Mouse (Mus musculus) ES-CJ7 (cell line): ENCODE data around the gene Pklr.

ENCODE experiments used
- DNase-seq: peaks from one replicate; pipeline ENCODE4 v3.0.0; 2011; ENCODE audit warnings: low read depth, low spot score

Pklr gene

DNA sequence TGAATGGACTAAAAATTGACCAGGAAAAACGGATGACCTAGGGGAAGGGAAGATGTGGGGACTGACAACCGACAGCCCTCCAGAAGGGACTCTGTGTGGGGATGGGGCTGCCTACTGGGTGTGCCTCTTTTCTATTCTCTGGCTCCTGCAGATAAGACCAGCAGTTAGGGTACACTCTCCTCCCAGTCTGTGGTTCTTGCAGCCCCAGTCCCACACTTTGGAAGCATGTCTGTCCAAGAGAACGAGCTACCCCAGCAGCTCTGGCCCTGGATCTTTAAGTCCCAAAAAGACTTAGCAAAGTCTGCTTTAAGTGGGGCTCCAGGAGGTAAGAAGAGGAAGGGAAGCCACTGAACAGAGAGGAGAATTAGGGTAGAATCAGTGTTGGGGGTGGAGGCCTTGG is at the start of gene Pklr:
Gene Pklr (plus strand): TSS at position 185 of the 400 bp plus-strand sequence.
- DNase-seq: no peak

DNA sequence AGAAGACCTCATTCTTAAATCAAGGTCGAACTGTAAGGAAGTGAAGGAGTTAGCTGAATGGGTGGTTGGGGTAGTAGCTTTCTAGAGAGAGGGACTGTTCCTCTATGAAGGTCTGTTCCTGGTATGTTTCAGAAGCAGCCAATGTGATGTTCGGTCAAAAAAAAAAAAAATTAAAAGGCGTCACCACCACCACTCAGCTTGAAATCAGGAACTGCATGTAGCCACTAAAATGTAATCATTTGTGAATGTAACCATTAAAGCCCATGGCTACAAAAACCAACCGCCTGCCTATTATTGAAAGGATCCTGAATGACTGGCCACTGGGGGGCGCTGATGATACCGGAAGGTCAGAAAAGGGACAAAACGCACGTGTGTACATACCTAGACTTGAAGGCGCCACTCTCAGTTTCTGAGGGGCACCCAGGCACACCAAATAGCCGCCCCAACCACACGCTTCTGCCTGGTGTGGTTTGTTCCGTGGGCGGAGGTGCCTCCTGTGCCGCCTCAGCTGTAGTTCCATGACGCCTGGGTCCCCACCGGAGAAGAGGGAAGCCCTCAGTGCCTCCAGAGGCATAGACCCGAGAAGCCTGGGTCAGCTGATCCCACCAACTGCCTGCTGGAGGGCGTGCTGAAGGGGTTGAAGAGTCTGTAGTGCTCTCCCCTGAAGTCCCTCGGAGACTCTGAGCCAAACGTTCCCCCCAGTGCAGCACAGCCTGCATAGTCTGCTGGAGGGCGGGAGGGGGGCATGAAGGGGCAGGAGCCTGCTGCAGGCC is 48.4 kb upstream of the Pklr start:
- DNase-seq: peak; percentile 87

DNA sequence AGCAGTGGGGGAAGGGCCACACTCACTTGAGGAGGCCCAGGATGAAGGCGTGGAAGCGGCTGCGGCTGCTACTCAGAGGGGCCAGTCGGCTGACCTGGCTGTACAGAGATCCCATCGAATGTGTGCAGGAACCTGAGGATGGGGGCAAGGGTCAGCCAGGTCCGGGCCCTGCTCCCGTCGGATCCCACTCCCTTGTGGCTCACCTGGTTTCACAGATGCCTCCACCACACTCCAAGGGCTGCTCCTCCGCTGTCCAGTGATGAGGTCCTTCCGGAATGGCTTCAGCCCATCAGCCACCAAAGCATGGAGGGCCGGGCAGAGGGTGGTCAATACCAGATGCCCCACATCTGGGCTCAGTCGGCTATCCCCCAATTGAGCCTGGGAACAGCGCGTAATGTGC is 47.0 kb upstream of the Pklr start:
- no peak for DNase-seq

DNA sequence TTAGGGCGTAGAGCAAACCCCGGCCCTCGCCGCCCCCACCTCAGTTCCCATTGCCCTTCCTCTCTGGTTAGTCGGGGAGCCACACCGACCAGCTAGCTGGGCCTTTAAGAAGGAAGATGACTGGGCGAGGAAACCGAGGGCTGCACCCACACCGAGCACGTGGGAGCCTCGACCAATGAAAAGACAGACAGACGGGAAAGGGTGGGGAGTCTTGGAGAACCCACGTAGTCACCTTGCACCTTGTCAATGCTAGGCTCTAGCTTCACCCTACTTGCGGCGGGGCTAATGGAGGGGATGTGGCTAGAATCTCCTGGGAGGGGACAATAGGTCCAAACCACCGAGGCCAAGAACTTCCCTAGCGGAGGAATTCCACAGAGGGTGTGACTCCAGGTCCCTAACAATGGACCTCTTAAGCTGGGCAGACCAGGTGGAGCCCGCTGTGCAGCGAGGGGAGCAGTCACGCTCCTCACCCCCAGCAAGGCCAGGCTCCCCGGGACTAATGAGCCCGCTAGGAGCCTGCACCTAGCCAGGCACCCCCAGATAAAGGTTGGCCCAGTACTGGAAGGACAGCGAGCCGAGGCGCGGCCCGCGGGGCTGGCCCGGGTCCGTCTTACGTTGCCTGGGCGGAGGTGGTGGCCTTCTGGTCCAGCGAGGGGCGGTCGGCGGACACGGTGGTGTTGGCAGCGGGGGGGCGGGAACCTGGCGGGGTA is 45.9 kb upstream of the Pklr start:
- peak; percentile 91 for DNase-seq

DNA sequence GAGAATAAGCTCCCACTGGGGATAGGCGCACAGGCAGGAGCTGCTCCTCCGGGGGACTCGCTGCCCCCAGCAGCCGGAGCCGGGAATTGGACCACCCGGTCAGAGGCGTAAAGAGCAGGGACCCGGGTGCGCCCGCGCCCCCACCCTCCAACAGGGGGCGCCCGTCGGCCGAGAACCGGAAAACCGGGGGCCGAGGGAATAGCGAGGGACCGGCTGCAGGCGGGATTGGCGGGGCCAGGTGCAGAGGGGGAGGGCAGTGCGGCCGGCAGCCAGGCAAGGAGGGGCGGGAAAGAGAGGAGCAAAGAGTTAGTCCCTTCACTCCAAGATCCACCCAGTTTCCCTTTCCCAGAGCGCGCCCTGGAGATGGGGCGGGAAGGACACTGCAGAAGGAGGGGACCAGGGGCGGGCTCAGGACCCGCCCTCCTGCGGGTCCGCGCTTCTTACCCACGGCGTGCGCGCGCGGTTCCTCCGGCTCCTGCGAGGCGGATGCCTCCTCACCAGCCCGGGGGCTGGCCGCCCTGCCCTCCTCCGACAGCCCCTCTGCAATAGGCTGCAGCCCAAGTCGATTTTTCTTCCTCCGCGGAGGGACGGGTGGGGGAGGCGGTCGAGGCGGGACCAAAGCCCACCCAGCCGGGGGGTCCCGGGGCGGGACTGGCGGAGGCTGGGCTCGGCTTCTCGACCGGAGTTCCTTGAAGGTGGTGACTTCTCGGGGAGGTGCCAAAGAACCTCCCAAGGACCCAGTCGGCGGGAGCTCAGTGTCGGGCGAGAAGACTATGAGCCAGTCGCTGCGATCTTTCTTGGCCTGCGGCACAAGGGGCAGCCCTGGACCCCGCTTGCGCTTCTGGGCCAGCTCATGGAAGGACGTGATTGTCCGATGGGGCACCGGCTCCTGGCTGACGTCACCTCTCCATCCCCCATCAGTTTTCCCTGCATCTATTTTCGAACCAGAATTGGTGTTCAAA is 45.0 kb upstream of the Pklr start:
- DNase-seq: peak; percentile 84

DNA sequence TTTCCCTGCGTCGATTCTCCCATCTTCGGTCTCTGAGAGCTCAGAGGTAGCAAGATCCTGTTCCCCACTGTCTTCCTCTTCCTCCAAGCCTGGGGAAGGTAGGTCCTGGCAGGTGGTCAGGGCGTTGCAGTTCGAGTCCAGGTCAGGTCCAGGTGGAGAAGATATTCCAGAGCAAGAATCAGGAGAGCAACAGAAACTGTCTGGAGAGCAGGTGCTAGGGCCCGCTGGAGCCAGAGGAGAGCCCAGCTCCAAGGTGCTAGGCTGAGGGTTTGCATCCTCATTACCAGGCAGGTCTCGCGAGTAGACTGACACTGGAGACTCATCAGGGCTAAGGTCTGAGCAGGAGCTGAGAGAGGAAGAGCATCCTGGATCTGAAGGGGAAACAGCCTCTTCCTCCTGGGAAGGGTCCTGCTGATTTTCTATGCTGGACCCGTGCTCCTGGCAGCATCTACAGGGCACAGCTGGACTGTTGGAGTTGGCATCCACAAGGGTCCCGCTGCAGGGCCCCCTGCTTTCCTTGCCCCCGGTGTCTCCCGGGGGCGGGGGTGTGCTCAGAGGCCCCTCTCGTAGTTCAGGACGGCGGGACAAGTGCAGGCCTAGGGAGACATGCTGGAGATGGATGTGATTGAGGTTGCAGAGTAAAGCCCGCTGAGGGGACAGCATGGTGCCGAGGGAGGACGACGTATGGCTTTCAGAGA is 44.0 kb upstream of the Pklr start:
- no peak for DNase-seq

DNA sequence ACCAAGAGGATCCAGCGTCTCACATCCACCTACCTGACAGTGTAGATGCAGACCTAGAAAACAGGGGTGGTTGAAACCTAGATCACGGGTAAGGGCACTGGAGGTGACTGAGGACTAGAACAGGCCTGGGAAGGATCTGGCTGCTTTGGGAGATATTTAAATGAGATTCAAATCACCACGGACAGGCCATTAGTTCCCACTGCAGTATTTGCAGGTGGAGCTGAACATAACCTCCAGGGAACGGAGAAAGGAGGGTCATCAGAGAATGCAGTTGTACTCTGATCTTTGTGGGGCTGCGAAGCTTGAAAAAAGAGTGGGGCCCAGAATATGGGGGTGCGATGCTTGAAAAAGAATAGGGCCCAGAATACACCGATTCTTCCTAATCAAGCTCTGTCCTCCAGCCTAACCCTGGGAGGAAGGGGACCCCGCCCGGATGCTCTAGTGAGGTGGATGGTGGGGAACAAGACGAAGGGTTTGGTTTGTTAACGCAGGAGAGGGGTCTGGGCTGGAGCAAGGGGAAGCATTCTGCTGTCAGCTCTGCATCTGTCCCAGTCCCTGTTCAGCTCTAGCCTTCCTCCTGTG is 43.3 kb upstream of the Pklr start:
- no peak for DNase-seq

DNA sequence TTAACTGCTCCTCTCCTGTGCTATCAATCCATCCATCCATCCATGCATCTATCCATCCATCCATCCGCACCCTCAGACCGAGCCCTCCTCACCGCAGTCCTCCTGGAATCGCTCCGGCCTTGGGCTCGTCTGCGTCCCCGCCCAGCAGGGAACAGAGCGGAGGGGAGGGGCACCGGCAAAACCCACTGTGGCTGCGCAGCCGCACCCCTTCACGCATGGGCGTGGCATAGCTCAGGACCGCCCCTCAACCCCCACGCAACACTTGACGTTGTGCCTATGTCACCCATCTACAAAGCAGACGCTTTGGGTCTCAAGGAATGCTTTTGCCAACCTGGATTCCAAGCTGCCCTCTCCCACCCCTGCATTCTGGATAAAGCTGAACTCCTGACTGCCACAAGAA is 42.8 kb upstream of the Pklr start, which contains the start of gene Rusc1:
Gene Rusc1 (minus strand): TSS at position 137 of the 400 bp plus-strand sequence.
- peak; percentile 89 for DNase-seq

DNA sequence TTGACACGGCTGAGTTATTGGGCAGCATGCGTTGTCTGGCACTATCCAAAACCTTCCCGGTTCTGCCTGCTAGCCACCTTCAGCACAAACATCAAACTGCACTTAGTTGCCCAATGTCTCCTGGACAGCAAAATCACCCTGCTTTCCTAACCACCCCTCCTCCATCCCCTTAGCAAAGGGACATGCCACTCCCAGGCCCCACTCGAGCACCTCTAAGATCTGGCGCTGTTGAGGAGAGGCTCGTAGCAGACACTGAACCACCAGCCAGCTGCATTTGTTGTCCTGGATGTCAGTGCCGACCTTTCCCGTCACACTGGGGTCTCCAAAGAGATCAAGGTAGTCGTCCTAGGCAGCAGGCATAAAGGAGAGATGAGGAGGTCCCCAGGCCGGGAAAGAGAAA is 41.9 kb upstream of the Pklr start:
- DNase-seq: no peak

DNA sequence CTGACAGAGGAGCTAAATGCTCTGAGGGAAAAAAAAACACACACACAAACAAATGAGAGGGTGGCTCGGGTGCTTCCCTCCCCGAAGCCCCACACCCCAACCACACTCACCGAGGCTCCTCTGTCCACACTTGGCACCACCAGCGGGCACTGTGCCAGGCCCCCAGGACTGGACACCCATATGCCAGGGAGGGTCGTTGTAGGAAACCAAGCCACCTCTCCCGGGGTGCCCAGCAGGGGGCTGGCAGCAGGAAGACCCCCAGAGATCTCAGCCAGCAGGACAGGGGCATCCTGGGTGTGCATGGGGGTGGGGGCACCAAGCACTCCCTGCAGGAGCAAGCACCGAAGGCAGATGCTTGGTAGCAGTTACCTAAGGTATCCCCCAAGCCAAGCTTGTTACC is 35.1 kb upstream of the Pklr start, which contains the start of gene Gm43738:
Gene Gm43738 (minus strand): TSS at position 289 of the 400 bp plus-strand sequence.
- no peak for DNase-seq

DNA sequence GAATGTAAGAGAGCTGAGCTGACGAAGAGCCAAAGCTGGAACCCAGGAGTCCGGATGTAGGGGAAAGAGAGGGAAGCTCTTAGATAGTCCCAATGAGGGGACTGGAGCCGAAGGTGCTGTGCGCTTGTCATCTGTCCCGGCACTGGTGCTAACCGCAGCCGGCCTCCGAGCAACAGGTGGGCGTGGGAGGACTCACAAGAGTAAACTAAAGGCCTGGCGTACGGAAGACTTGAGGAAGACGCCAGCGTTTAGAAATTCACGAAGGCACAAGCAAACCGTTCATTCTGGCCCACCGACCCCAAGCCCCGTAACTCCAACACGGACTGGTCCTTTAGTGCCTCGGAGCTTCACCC is 34.5 kb upstream of the Pklr start:
- DNase-seq: no peak

DNA sequence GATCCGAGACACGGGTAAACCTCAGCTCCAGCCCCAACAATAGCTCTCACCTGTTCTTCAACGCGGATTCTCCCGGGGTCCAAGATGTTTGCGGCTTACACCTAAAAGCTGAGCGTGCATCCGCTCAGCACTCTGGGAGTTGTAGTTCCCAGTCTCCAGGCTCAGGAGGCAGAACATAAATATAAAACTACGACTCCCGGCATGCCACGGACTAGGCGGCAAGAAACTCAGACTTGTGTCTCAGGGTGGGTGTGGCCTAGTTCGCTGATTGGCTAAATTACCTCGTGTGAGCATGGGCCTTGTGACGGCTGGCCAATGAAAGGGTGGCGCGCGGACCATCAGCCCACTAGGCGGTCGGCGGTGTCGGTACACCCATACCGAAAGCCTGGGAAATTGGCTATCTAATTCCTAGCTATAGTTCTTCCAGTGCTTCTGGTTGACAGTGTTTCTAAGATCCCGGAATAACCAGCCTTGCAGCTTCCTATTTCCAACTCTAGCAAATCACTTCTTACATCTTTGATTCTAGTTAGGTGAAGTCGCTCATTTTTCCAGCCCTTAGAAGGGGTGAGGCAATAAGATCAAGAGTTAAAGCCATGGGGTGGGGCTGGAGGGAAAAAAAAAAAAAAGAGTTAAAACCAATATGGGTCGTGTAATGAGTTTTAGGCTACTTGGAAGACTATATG is 34.0 kb upstream of the Pklr start, which contains the start of gene Fdps:
Gene Fdps (minus strand): TSS at position 148 of the 683 bp plus-strand sequence.
- peak; percentile 100 for DNase-seq

DNA sequence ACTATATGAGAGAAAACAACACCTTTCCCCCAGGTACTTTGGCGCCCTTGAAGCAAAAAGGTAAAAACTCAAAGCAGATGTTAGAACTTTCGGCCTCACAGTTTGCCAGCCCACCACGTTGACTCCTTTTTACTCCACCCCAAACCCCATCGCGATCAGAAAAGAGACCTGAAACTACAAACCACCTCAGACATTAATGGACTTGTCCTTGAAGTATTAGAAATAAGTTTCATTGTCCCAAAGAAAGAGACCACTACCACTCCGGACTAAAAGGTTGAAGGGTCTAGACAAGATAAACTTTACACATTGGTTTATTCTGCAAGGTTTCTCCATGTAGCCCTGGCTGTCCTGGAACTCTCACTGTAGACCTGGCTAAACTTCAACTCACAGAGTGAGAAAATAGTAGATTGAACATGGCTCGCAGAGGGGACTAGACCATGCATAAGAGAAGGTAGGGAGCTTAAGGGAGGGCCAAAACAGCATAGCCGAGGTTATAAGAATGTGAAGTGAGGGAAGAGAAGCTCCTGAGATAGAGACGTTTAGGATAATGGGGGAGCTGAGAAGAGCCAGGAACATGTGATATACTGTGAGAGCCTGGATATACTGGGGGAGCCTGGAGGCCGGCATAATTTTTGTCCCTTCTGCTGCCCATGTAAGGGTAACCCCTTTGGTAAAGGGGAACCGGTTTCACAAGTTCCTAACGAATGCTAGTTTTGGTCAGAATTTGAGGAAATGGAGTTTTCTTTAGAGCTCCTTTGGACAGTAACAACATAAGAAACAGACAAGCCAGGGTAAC is 33.2 kb upstream of the Pklr start:
- no peak for DNase-seq

DNA sequence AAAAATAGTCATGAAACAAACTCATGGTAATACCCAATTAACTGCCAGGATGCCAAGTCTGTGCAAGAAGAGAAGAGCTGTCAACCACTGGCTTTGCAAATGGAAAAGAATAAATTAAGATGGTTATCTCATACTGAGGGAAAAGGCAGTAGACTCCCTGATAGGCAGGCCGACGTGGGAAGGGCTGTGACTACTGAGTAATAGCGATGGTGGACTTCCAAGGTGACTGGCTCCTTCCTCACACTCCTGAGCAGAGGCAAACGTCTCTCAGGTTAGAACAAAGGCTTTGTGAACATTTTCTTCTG is 32.7 kb upstream of the Pklr start:
- no peak for DNase-seq

DNA sequence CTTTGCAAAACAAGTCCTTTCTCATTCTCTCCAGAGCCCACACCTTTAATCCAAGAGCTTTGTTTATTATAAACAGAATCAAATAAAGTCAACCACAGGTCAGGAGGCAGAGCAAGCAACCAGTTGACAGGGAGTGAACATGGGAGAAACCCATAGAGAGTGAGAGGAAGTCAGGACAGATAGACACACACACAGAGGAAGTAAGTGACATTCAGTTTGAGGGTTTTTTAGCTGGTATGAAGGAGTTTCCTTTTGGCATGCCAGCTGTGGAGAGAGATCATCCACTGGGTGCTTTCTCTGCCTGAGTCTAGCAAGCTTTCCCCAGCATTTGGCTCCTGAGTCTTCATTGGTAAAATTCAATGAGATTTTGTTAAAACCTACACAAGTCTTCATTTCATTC is 29.1 kb upstream of the Pklr start:
- DNase-seq: no peak

DNA sequence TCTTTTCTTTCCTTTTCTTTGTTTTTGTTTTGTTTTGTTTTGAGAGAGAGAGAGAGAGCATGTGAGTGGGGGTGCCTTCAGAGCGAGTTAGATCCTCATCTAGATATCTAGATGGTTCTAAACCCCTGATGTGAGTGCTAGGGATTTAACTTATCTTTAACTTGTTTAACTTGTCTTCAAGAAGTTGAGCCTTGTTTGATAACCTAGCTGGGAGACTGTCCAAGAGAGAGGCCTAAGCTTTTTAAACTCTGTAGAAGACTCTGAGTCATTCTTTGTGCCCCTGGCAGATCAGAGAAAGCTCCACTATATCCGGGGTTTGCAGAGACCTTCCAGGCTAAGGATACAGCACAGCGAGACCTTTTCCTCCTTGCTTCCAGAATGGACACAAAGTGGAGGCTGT is 28.4 kb upstream of the Pklr start:
- DNase-seq: no peak

DNA sequence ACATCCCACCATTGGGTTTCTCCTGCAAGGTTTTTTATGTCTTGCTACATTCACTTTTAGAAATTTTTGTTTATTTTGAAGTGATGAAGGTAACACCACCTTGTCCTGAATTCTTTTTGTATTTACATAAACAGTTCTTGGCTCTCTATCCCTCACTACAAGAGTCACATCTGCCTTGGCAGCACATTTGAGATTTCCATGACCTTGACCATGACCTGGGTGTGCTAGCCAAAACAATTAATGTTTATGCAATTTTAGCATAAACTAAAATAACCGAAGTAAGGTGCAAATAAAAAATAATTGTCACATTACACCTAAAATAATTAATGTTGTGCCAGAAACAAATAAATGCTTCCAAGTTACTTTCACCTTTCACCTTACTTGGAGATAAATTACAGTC is 27.8 kb upstream of the Pklr start:
- no peak for DNase-seq

DNA sequence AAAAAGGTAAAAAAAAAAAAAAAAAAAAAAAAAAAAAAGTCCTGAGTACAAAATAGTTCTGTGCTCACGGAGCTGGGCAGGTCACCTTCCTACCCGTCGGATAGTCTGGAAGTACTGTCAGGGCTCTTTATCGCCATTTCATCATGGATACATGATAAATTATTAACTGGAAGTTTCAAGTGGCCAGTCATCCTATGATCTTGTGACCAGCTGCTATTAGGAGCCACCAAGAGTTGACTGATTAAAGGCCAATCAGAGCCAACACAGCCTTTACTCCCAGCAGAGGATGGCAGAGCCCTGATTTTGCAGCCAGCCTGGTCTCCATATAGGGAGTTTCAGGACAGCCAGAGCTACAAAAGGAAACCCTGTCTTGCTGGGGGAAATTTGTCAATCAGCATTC is 22.9 kb upstream of the Pklr start:
- DNase-seq: no peak

DNA sequence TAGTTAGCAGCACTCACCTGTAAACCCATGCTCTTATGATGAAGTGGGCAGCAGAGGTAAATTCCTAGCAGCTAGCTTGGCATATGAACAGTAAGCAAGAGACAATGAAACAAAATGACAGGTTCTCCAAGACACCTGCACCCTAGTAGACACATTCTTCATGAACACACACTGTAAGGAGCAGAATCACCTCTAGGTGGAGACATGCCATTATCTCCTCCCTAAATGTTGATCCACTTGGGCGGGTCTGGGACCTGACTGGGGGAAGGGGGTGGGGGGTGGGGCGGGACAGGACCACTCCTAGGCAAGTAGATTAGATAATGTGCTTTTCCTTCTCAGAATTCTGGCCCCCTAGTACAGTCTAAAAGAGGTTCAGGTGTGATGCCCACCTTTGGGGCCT is 20.4 kb upstream of the Pklr start:
- peak; percentile 87 for DNase-seq

DNA sequence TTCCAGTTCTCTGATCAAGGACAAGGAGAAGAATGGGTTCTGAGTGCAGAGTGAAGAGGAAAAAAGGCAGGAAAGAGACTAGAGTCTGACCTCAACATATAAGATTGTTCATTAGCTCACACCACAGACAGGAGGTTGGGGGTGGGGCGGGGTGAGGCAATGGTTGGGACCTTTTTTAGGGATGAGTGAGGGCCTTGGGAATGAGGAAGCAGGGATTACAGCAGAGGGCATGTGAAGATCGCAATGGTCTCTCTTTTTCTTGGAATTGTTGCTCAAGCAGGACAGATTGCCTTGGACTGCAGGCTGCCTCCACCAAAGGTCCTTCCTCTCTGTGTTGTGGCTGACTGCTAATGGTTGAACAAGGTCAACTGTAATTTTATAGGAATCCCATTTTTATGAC is 12.6 kb upstream of the Pklr start:
- no peak for DNase-seq
